Mouse (Mus musculus): ENCODE results near the gene 6820408C15Rik.

6820408C15Rik gene

DNA sequence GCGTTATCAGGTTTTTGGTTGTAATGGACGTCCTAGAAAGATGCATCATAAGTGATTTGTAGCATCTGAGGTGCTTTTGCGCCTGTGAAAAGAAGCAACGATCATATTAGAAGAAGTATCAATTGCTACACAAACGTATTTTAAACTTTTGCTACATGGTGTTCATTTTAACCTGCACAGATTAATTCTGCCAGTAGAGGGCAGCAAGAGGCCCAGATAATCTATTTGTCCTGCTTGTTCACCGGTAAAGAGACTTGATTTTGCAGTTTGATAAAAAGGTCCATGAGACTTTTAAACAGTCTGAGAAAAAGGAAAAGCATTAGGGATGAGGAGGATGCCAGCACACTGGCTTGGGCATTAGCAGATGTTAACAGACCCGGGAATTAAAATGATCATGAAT, 55.6 kb downstream of the 6820408C15Rik start:
- DNase-seq (ENCODE audit: low read depth), result peak; percentile 77

DNA sequence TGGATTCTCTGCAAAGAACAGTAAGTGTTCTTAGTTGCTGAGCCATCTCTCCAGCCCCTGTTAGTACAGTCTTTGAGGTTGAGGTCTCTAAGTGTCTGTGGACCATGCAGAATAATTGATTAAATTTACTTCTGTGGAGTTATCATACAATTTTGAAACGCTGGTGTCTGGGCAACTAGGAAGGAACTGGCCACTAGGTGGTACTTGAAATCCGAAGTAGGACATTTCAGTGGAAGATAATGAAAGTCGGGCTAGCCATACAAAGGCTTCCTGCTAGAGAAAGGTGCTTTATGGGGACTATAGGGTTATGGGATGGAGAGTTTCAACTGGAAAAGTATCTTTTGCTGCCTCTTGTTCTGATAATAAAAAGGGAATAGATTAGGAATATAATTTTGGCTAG, 57.0 kb downstream of the 6820408C15Rik start:
- DNase-seq (ENCODE audit: low read depth), result peak; percentile 59

GRCm38 (mm10) chr2:152476763-152477162, 61.4 kb downstream of the 6820408C15Rik start, which contains the start of gene Defb20:
TSS of gene Defb20 (plus strand) at chr2:152477063.
- no peak for DNase-seq (ENCODE audit: low read depth)

GRCm38 (mm10) chr2:152480881-152481280, 65.5 kb downstream of the 6820408C15Rik start:
- peak; percentile 92 for DNase-seq (ENCODE audit: low read depth)

DNA sequence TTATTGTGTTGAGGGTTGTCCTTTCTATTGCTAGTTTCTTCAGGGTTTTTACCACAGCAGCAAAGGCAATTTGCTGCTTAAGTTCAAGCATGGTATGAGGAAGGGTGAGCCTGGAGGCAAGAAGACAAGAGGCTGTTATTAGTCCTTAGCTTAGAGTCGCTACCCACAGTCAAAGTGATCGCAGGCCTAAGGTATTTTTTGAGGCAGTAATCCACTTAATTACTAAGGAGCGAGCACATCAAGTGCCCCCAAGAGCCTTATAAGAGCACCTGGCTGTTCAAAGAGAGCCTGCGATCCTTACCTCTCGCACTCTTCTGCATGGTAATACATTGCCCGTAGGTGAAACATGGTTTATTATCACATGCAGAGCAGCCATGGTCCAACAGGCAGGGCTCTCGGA, 66.3 kb downstream of the 6820408C15Rik start:
- DNase-seq (ENCODE audit: low read depth), result no peak

GRCm38 (mm10) chr2:152487024-152487423, 71.6 kb downstream of the 6820408C15Rik start:
- DNase-seq (ENCODE audit: low read depth), result peak; percentile 35

- DNase-seq (ENCODE audit: low read depth), result peak; percentile 16
Measured at GRCm38 (mm10) chr2:152490038-152490437, 74.7 kb downstream of the 6820408C15Rik start, which contains the start of gene Defb22. TSS of gene Defb22 (minus strand) at chr2:152490138.

DNA sequence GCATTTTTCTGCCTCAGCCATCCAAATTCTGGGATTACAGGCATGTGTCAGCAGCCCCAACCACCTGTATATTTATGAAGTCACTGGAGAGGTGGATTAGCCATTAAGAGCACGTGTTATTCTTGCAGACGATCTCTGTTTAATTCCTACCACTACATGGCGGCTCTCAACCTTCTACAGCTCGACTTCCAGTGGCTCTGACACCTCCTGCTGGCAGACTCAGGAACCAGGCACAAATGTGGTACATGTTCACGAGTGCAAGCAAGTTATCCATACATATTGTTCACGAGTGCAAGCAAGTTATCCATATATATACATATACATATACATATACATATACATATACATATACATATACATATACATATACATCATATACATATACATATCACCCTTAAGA, 77.8 kb downstream of the 6820408C15Rik start:
- peak; percentile 50 for DNase-seq (ENCODE audit: low read depth)
